Mouse (Mus musculus): Measurements from ENCODE around the gene Jarid2.

Jarid2 gene

GRCm38 (mm10) chr13:44960542-44961291 lies 231.4 kb downstream of the Jarid2 start:
- no peak for DNase-seq (ENCODE audit: low spot score in 2 of 2)

Measured in right cerebral cortex, adult 2 months (tissue).